Mouse (Mus musculus): Measurements from ENCODE around the gene Cdk5r1. TPM values are rescaled to one million over a fixed set of nuclear protein-coding genes. Genes with fewer than 3 reads are reported as not detected.

Gene Cdk5r1
- polyA plus RNA-seq, 1 experiment from 2014 or later, result 4.8 TPM

- 70% methylated on average over 11 of the region's 11 CpGs for WGBS
- no peak for DNase-seq (ENCODE audit: low spot score)
- Histone ChIP-seq H3K36me3 (replicated peaks) (no peaks in the 10 kb centered on the region), H3K27ac (replicated peaks) (no peak overlapping the region; the same call in 1 of the 2 replicates), H3K9me3 (no peaks in the 10 kb centered on the region), H3K27me3 (replicated peaks; ENCODE audit: low read depth, poor library complexity, severe bottlenecking) (no peaks in the 10 kb centered on the region), H3K4me3 (no peak overlapping the region), H3K4me1 (peaks cover 15% of the 10 kb centered on the region)
Observed at GRCm38 (mm10) chr11:80498328-80499070, 21.7 kb downstream of the Cdk5r1 start.

- H3K4me3 ChIP-seq, result no peak overlapping the region
- H3K36me3 ChIP-seq (replicated peaks), result no peaks in the 10 kb centered on the region
- H3K4me1 ChIP-seq, result peaks cover 26% of the 10 kb centered on the region
- no peak overlapping the region for H3K27ac ChIP-seq (replicated peaks)
- DNase-seq (ENCODE audit: low spot score), result no peak
- WGBS, result 77% methylated on average over 4 of the region's 4 CpGs
- H3K27me3 ChIP-seq (replicated peaks; ENCODE audit: low read depth, poor library complexity, severe bottlenecking), result no peaks in the 10 kb centered on the region
- H3K9me3 ChIP-seq, result no peaks in the 10 kb centered on the region
Observed at GRCm38 (mm10) chr11:80499550-80499952, 22.7 kb downstream of the Cdk5r1 start.

GRCm38 (mm10) chr11:80503281-80503680 is 26.5 kb downstream of the Cdk5r1 start:
- WGBS, result 84% methylated on average over 6 of the region's 6 CpGs
- DNase-seq (ENCODE audit: low spot score), result no peak
- Histone ChIP-seq H3K27me3 (replicated peaks; ENCODE audit: low read depth, poor library complexity, severe bottlenecking) (no peaks in the 10 kb centered on the region), H3K4me1 (peaks cover 38% of the 10 kb centered on the region), H3K27ac (replicated peaks) (peak overlapping the region; percentile 86), H3K9me3 (no peaks in the 10 kb centered on the region), H3K36me3 (replicated peaks) (no peaks in the 10 kb centered on the region), H3K4me3 (no peak overlapping the region)

- peak; percentile 77 for DNase-seq (ENCODE audit: low spot score)
- Histone ChIP-seq H3K27me3 (replicated peaks; ENCODE audit: low read depth, poor library complexity, severe bottlenecking) (no peaks in the 10 kb centered on the region), H3K36me3 (replicated peaks) (no peaks in the 10 kb centered on the region), H3K27ac (replicated peaks) (peak overlapping the region; percentile 86), H3K9me3 (no peaks in the 10 kb centered on the region), H3K4me3 (peak overlapping the region; percentile 4; the same call in 1 of the 2 replicates), H3K4me1 (peaks cover 40% of the 10 kb centered on the region)
- WGBS, result 25% methylated on average over 13 of the region's 13 CpGs
Observed at GRCm38 (mm10) chr11:80503726-80504452, 27.1 kb downstream of the Cdk5r1 start.

- Histone ChIP-seq H3K27me3 (replicated peaks; ENCODE audit: low read depth, poor library complexity, severe bottlenecking) (no peaks in the 10 kb centered on the region), H3K4me1 (peaks cover 37% of the 10 kb centered on the region), H3K4me3 (peak overlapping the region; percentile 4; the same call in 1 of the 2 replicates)
Observed at GRCm38 (mm10) chr11:80504519-80505385, 27.9 kb downstream of the Cdk5r1 start.

GRCm38 (mm10) chr11:80505581-80505980 is 28.8 kb downstream of the Cdk5r1 start:
- 78% methylated on average over 3 of the region's 3 CpGs for WGBS

More at GRCm38 (mm10) chr11:80504519-80505385, 27.9 kb downstream of the Cdk5r1 start:
- Histone ChIP-seq H3K9me3 (no peaks in the 10 kb centered on the region), H3K36me3 (replicated peaks) (no peaks in the 10 kb centered on the region), H3K27ac (replicated peaks) (peak overlapping the region; percentile 86)
- WGBS, result 43% methylated on average over 6 of the region's 6 CpGs
- DNase-seq (ENCODE audit: low spot score), result no peak

GRCm38 (mm10) chr11:80506483-80506882 is 29.7 kb downstream of the Cdk5r1 start:
- H3K27ac ChIP-seq (replicated peaks), result no peak overlapping the region
- H3K36me3 ChIP-seq (replicated peaks), result no peaks in the 10 kb centered on the region
- DNase-seq (ENCODE audit: low spot score), result no peak
- H3K9me3 ChIP-seq, result no peaks in the 10 kb centered on the region
- H3K4me1 ChIP-seq, result peaks cover 37% of the 10 kb centered on the region
- no peaks in the 10 kb centered on the region for H3K27me3 ChIP-seq (replicated peaks; ENCODE audit: low read depth, poor library complexity, severe bottlenecking)
- H3K4me3 ChIP-seq, result no peak overlapping the region

More at GRCm38 (mm10) chr11:80505581-80505980, 28.8 kb downstream of the Cdk5r1 start:
- Histone ChIP-seq H3K27ac (replicated peaks) (0 out of 2 replicates have a peak overlapping the region, but pooled peaks have one; percentile 86), H3K9me3 (no peaks in the 10 kb centered on the region), H3K4me1 (peaks cover 37% of the 10 kb centered on the region), H3K27me3 (replicated peaks; ENCODE audit: low read depth, poor library complexity, severe bottlenecking) (no peaks in the 10 kb centered on the region), H3K36me3 (replicated peaks) (no peaks in the 10 kb centered on the region), H3K4me3 (no peak overlapping the region)
- no peak for DNase-seq (ENCODE audit: low spot score)

- Histone ChIP-seq H3K4me3 (no peak overlapping the region), H3K27me3 (replicated peaks; ENCODE audit: low read depth, poor library complexity, severe bottlenecking) (no peaks in the 10 kb centered on the region), H3K4me1 (peaks cover 42% of the 10 kb centered on the region), H3K9me3 (no peaks in the 10 kb centered on the region), H3K36me3 (replicated peaks) (no peaks in the 10 kb centered on the region), H3K27ac (replicated peaks) (no peak overlapping the region)
- WGBS, result 85% methylated on average over 6 of the region's 6 CpGs
- DNase-seq (ENCODE audit: low spot score), result no peak
Observed at GRCm38 (mm10) chr11:80507791-80508190, 31.0 kb downstream of the Cdk5r1 start.

GRCm38 (mm10) chr11:80508361-80509175 is 31.7 kb downstream of the Cdk5r1 start:
- no peak for DNase-seq (ENCODE audit: low spot score)
- Histone ChIP-seq H3K4me3 (no peak overlapping the region), H3K36me3 (replicated peaks) (no peaks in the 10 kb centered on the region), H3K9me3 (no peaks in the 10 kb centered on the region), H3K27ac (replicated peaks) (no peak overlapping the region; the same call in 1 of the 2 replicates), H3K4me1 (peaks cover 44% of the 10 kb centered on the region), H3K27me3 (replicated peaks; ENCODE audit: low read depth, poor library complexity, severe bottlenecking) (no peaks in the 10 kb centered on the region)
- WGBS, result 45% methylated on average over 19 of the region's 19 CpGs

- Histone ChIP-seq H3K4me1 (peaks cover 40% of the 10 kb centered on the region), H3K27me3 (replicated peaks; ENCODE audit: low read depth, poor library complexity, severe bottlenecking) (no peaks in the 10 kb centered on the region), H3K4me3 (no peak overlapping the region), H3K9me3 (no peaks in the 10 kb centered on the region), H3K36me3 (replicated peaks) (no peaks in the 10 kb centered on the region), H3K27ac (replicated peaks) (no peak overlapping the region; the same call in 1 of the 2 replicates)
- no peak for DNase-seq (ENCODE audit: low spot score)
- WGBS, result 77% methylated on average over 5 of the region's 5 CpGs
Observed at GRCm38 (mm10) chr11:80509176-80509506, 32.3 kb downstream of the Cdk5r1 start.

GRCm38 (mm10) chr11:80510124-80510523 is 33.3 kb downstream of the Cdk5r1 start:
- H3K4me3 ChIP-seq, result no peak overlapping the region
- H3K36me3 ChIP-seq (replicated peaks), result no peaks in the 10 kb centered on the region
- H3K9me3 ChIP-seq, result no peaks in the 10 kb centered on the region
- no peak overlapping the region for H3K27ac ChIP-seq (replicated peaks)
- 88% methylated on average over 10 of the region's 10 CpGs for WGBS
- DNase-seq (ENCODE audit: low spot score), result no peak
- H3K4me1 ChIP-seq, result peaks cover 34% of the 10 kb centered on the region
- no peaks in the 10 kb centered on the region for H3K27me3 ChIP-seq (replicated peaks; ENCODE audit: low read depth, poor library complexity, severe bottlenecking)
